Mouse (Mus musculus) gastrocnemius, adult 18-20 months (tissue): ENCODE results near the gene Map4k1. TPM values are rescaled to one million over a fixed set of nuclear protein-coding genes. Genes with fewer than 3 reads are reported as not detected.

Source experiments
- DNase-seq: peaks from one replicate; pipeline ENCODE4 v3.0.0; 2021; ENCODE audit warnings: low spot score
- total RNA-seq, 2 experiments: library from RNA; stranded (reverse); gene quantifications; 2 replicates each; pipeline ENCODE4 v1.2.3; 2021

The Map4k1 gene
- total RNA-seq, 2 experiments from 2014 or later: 0.24 to 0.59 TPM

GRCm38 (mm10) chr7:28972542-28972985, 9.3 kb upstream of the Map4k1 start:
- DNase-seq: peak; percentile 77

- no peak for DNase-seq
These were observed 8.8 kb upstream of the Map4k1 start for GRCm38 (mm10) chr7:28973025-28973424.

- DNase-seq: no peak
These were observed 4.3 kb upstream of the Map4k1 start for GRCm38 (mm10) chr7:28977556-28977955.

- DNase-seq: no peak
These were observed 594 bp downstream of the Map4k1 start for GRCm38 (mm10) chr7:28982274-28983013.

- no peak for DNase-seq
These were observed 1.3 kb downstream of the Map4k1 start for GRCm38 (mm10) chr7:28983141-28983564.

GRCm38 (mm10) chr7:28983849-28984248, 2.0 kb downstream of the Map4k1 start:
- DNase-seq: no peak

DNA sequence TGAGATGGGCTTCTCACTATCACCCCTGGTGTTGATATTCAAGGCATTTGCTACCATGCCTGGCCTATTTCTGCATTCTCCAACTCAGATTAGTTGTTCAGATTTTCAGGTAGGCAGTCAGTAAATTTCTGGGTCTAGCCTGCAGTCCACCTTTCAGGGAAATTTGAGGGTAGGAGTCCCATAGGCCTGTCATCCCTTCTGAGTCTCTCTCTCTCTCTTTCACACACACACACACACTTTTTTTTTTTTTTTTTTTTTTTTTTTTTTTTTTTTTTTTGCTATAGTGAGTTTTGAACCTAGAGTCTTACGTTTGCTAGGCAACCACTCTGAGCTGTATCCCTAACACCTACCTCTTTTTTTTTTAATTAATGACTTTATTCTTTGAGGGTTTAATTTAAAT, 2.6 kb downstream of the Map4k1 start:
- no peak for DNase-seq

DNA sequence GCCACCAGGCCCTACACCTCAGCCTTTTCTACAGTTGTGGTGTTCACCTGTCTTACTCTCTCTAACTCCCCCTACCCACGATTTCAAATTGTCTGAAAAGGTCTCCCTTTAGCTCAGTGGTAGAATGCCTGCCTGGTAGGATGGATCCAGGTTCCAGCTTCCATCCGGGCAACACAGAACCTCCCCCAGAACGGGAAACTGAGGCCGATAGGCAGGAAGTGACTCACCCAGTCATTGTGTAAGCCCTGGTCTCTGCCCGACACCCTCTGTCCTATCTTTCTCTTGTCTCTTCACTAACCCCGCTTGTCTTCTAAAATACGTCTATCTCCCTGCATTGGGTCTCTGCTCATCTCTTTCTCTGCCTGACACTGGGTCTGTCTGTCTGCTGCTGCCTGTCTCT, 3.4 kb downstream of the Map4k1 start:
- DNase-seq: no peak

- DNase-seq: no peak
These were observed 9.0 kb downstream of the Map4k1 start for GRCm38 (mm10) chr7:28990766-28991273.

DNA sequence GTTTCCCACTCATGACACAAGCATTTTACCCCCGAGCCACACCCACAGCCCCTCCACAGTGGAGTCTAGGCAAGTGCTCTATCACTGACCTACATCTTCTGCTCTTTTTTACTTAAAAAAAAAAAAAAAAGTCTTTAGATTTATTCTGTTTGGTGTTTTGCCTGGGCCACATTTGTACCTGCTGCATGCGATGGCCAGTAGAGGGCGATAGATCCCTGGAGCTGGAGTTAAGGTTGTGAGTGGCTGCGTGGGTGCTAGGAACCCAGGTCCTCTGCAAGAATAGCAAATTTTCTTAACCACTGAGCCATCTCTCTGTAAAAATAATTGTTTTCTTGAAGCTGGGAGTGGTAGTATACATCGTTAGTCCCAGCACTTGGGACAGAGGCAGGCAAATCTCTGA, 9.8 kb downstream of the Map4k1 start:
- no peak for DNase-seq

DNA sequence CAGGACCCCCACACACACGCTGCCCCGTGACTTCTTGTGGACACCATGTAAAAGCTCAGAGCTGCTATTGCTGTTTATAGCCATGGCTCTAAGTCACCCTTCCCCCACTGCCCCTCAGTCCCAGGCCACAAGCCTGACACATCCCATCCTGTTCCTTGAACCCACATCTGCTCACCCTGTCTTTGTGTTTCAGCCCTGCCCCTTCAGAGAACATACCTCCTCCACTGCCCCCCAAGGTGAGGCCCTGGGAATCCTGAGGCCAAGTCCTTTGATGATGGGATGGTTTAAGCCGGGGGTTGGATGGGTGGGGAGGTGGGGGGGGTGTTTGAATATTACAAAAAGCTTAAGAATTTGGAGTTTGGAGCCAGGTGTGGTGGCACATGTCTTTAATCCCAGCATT, 11.1 kb downstream of the Map4k1 start:
- no peak for DNase-seq

GRCm38 (mm10) chr7:28993402-28993801, 11.6 kb downstream of the Map4k1 start:
- DNase-seq: no peak

DNA sequence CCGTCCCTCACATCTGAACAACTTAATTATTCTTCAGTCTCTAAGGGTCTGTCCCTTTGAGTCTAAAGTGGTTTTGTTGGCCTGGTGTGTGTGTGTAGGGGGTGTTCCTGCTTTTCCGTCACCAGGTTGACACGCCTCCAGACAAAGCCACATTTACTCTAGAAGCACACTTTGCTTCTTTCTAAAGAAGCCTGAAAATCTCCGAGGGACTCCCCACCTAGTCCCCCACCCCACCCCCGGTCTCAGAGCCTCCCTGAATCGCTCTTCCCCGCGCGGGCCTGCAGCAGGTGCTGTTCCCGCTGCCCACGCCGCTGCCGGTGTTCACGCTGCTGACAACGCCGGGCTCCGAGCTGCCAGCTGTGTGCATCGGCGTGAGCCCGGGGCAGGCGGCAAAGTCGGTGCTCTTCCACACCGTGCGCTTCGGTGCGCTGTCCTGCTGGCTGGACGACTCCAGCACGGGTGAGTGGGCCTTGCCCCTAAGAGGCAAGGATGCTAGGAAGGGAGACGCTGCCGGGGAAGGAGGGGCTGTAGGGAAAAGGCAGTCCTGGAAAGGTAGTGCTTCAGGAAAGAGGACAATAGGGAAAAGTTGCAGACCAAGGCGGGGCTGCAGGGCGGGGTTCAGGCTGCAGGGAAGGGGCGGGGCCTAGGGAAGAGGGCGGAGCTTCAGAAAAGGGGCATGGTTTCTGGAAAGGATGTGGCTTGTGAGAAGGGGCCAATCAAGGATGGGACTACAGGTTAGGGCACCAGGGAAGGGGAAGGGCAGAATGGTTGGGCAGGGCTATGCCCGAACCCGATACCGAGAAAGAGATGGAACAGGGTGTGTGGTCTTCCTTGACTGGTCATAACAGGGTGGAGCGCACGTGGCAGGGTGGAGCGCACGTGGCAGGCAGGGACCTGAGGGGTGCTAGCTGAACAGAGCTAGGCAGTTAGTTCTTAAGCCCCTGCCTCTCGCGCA, 19.1 kb downstream of the Map4k1 start:
- DNase-seq: peak; percentile 65

DNA sequence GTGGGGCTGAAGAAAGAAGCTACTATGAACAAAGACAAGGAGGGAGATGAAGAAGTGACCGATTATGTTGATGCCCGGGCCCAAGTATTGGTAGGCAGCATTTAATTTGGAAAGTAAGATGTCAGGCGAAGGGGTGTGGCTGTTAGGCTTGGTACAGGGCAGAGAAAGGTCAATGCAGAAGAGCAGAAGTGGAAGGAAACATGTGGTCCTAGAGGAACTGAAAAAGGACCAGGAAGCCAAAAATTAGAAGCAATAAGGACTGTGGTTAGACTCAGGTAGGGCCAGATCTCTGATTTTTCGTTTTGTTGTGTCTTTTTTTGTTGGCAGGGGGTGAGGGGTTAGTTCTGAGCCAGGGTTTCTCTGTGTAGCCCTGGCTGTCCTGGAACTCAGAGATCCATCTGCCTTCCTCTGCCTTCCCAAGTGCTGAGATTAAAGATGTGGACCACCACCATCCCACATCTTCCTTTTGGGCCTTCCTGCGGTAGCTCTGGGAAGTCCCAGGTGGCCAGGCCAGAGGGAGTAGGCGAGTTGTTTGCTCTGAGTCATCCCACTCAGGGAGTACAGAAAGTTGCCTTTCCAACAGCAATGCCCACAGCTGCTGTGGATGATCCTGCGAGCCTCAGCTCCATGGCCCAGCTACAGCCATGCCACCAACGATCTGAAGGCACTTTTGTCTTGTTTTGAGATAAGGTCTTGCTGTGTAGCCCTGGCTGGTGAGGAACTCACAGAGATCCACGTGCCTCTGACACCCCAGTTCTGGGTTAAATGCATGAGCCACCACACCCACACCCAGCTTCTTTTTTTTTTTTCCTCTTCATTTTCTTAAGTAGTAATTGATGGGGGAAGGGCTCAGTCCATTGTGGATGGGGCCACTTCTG, 25.6 kb downstream of the Map4k1 start:
- DNase-seq: no peak

GRCm38 (mm10) chr7:29008171-29008570, 26.3 kb downstream of the Map4k1 start:
- DNase-seq: no peak

DNA sequence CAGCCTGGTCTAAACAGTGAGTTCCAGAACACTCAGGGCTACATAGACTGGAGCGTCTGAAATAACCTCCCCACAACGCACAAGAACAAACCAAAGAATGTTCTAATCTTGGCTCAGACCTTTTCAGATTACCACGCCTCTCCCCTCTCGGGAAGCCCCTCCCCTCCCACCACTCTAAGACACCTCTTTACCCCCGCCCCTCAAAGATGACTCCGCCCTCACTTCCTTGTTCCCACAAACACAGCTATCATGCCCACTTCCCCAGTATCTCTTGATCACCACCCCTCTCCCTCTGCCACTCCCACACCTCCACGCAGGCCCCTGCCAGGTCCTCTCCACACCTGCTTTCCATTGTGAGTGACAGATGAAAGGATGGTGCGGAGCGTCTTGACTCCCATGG, 26.9 kb downstream of the Map4k1 start:
- no peak for DNase-seq

DNA sequence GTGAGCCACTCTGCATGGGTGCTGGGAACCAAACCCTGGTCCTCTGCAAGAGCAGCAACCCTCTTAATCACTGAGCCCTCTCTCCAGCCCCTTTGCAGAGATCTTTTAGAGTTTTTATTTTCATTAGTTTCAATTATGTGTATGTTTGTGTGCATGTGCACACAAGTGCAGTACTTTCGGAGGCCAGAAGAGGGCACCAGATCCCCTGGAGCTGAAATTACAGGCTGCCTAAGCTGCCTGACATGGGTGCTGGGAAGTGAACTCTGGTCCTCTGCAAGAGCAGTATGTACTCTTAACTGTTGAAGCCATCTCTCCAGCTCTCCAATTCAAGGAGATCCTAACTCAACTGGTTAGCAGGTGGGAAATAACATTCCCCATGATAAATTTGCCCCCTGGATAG, 33.1 kb downstream of the Map4k1 start:
- no peak for DNase-seq

DNA sequence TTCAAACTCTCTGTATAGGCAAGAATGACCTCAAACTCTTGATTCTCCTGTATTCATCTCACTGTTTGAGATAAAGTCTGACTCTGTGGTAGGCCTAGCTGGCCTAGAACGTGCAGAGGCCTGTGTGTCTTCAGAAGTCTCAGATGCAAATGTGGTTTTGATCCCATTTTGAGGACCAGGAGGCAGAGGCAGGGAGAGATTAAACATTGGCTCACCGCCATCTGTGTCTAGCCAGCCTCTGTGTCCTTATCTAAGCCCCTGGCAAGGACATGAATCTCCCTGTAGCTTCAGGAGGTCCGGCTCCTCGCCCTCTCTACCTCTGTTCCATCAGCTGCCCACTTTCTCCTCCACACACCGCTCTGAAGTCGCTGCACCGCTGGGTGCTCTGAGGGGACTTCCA, 34.6 kb downstream of the Map4k1 start:
- DNase-seq: no peak

GRCm38 (mm10) chr7:29017222-29017621, 35.4 kb downstream of the Map4k1 start:
- DNase-seq: no peak

- DNase-seq: no peak
These were observed 37.8 kb downstream of the Map4k1 start for GRCm38 (mm10) chr7:29019447-29020220.
